Mouse (Mus musculus) macrophage (primary cell): ENCODE data around the gene Sec23ip. TPM values are rescaled to one million over a fixed set of nuclear protein-coding genes. Genes with fewer than 3 reads are reported as not detected.

Experiments used
- H3K27ac ChIP-seq: fragments of 350-480 bp; formaldehyde crosslinking; 2 replicates; pipeline ENCODE4 v1.9.0; 2021
- H3K36me3 ChIP-seq: fragments of 350-480 bp; formaldehyde crosslinking; 2 replicates; pipeline ENCODE4 v1.9.0; 2021; ENCODE audit errors: inconsistent target
- H3K4me3 ChIP-seq: fragments of 350-480 bp; formaldehyde crosslinking; 2 replicates; pipeline ENCODE4 v1.9.0; 2021; ENCODE audit errors: inconsistent target
- H3K79me2 ChIP-seq: fragments of 350-480 bp; formaldehyde crosslinking; 2 replicates; pipeline ENCODE4 v1.9.0; 2021; ENCODE audit errors: inconsistent target
- WGBS: methylation state at CpG from one replicate; pipeline ENCODE4 v1.1.7; 2026; ENCODE audit warnings: inconsistent platforms; ENCODE audit not compliant: missing documents; 5-methylcytosine and 5-hydroxymethylcytosine counted together
- polyA plus RNA-seq: library from polyadenylated mRNA; stranded (reverse); fragments of 250-400 nt; gene quantifications from 3 replicates; pipeline ENCODE4 v1.2.4, GENCODE M21; 2018; ENCODE audit warnings: inconsistent platforms

The Sec23ip gene
- polyA plus RNA-seq, 1 experiment from 2014 or later, result 23.5 TPM

GRCm38 (mm10) chr7:128743898-128744297 lies 845 bp upstream of the Sec23ip start:
- Histone ChIP-seq H3K79me2 (peaks cover 48% of the 10 kb centered on the region), H3K36me3 (no peaks in the 10 kb centered on the region), H3K4me3 (peak overlapping the region; percentile 89), H3K27ac (peak overlapping the region; percentile 27)
- WGBS, result 33% methylated on average over 2 of the region's 2 CpGs

DNA sequence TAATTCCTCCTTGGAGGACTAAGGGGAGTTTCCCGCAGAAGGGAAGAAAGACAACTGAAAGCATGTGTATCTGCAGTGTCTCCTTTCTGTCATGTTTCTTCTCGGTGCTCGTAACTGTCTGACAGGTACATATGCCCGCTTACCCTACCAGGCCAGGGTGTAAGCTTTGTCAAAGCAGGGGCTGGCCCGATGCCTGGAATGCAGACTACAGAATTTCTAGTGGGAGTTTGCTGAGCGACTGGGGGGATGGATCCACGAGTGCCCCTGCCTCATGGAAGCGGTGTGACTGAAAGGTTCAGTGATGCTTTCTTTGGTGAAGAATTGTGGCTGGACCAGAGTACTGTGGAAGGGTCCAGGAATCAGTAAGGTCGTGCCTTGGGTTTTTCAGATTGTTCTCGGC lies 1.4 kb downstream of the Sec23ip start:
- no peak overlapping the region for H3K27ac ChIP-seq
- peaks cover 10% of the 10 kb centered on the region; the same call in 1 of the 2 replicates for H3K36me3 ChIP-seq
- H3K79me2 ChIP-seq, result peaks cover 64% of the 10 kb centered on the region
- 91% methylated on average over 10 of the region's 10 CpGs for WGBS
- no peak overlapping the region; the same call in 1 of the 2 replicates for H3K4me3 ChIP-seq

DNA sequence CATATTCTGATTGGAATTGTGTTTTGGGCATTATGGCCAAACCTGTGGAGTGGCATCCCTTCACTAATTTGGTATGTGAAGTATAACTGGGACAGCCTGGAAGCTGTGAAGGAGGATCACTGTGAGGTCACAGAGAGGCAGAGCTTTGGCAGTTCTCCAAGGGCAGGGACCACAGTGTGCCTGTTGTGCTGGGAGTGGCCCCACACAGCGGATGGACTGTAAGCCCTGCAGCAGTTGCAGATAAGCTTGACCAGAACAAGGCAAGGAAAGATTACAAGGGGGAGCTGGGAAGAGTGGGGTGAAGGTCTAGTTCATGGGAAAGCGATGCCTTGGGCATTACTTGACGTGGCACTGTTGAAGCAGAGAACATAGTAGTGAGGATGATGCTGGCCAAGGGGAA lies 4.0 kb downstream of the Sec23ip start:
- Histone ChIP-seq H3K79me2 (peaks cover 76% of the 10 kb centered on the region), H3K36me3 (peaks cover 29% of the 10 kb centered on the region), H3K27ac (no peak overlapping the region), H3K4me3 (no peak overlapping the region)
- 71% methylated on average over 3 of the region's 3 CpGs for WGBS

DNA sequence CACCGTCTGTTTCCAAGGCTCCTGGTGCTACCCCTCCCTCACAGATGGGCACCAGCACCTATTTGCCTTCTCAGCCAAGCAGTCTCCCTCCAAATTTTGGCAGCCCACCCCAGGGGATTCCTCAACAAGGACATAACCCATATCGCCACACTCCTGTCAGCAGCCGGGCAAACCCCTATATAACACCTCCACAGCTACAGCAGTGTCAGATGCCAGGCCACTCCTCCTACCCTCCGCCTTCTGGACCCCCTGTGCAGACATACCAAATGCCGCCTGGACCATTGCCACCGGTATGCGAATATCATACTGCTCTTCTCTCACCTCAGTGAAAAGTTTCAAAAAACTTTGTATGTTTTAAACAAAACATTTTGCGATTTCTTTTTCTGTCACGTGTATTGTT lies 5.6 kb downstream of the Sec23ip start:
- Histone ChIP-seq H3K4me3 (no peak overlapping the region), H3K79me2 (peaks cover 71% of the 10 kb centered on the region), H3K27ac (no peak overlapping the region), H3K36me3 (peaks cover 43% of the 10 kb centered on the region)
- WGBS, result 95% methylated on average over 9 of the region's 9 CpGs

GRCm38 (mm10) chr7:128752012-128752411 lies 7.3 kb downstream of the Sec23ip start:
- H3K36me3 ChIP-seq, result peaks cover 59% of the 10 kb centered on the region

GRCm38 (mm10) chr7:128755396-128755795 lies 10.7 kb downstream of the Sec23ip start:
- WGBS, result 89% methylated on average over 1 of the region's 1 CpGs
- H3K4me3 ChIP-seq, result no peak overlapping the region
- H3K79me2 ChIP-seq, result peaks cover 20% of the 10 kb centered on the region
- H3K27ac ChIP-seq, result no peak overlapping the region
- H3K36me3 ChIP-seq, result peaks cover 85% of the 10 kb centered on the region

More at GRCm38 (mm10) chr7:128752012-128752411, 7.3 kb downstream of the Sec23ip start:
- Histone ChIP-seq H3K79me2 (peaks cover 53% of the 10 kb centered on the region), H3K27ac (no peak overlapping the region), H3K4me3 (no peak overlapping the region)
- 80% methylated on average over 3 of the region's 4 CpGs for WGBS

- WGBS, result 93% methylated on average over 4 of the region's 4 CpGs
- H3K27ac ChIP-seq, result no peak overlapping the region
- no peak overlapping the region for H3K4me3 ChIP-seq
- peaks cover 97% of the 10 kb centered on the region for H3K36me3 ChIP-seq
- no peaks in the 10 kb centered on the region for H3K79me2 ChIP-seq
These were observed 14.2 kb downstream of the Sec23ip start for GRCm38 (mm10) chr7:128758948-128759347.

GRCm38 (mm10) chr7:128766696-128767095 lies 22.0 kb downstream of the Sec23ip start:
- Histone ChIP-seq H3K36me3 (peaks cover 85% of the 10 kb centered on the region), H3K27ac (no peak overlapping the region), H3K4me3 (no peak overlapping the region), H3K79me2 (no peaks in the 10 kb centered on the region)

- 96% methylated on average over 6 of the region's 6 CpGs for WGBS
- Histone ChIP-seq H3K4me3 (no peak overlapping the region), H3K79me2 (no peaks in the 10 kb centered on the region), H3K27ac (no peak overlapping the region), H3K36me3 (peaks cover 82% of the 10 kb centered on the region)
These were observed 32.5 kb downstream of the Sec23ip start for GRCm38 (mm10) chr7:128777201-128777600.

DNA sequence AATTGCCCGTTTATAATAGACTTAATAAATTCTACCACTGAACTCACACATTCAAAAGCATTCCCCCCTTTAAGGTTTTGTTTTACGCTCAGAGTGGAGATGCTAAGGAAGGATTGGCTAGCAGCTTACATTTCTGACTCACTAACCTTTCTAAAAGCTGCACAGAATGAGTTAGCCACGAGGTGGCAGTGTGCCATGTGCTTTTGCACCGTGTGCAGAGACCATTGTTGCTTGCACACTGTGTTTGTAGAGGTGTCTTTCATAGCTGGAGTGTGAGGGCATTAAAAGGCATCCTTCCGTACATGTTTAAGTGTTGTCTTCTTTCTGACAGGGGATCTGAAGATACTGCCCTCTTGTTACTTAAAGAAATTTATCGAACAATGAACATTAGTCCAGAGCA lies 34.6 kb downstream of the Sec23ip start:
- WGBS, result 58% methylated on average over 6 of the region's 6 CpGs

GRCm38 (mm10) chr7:128781846-128782245 lies 37.1 kb downstream of the Sec23ip start:
- no peak overlapping the region for H3K27ac ChIP-seq
- H3K36me3 ChIP-seq, result peaks cover 64% of the 10 kb centered on the region
- WGBS, result 94% methylated on average over 3 of the region's 3 CpGs

More for the DNA sequence above, 34.6 kb downstream of the Sec23ip start:
- Histone ChIP-seq H3K79me2 (no peaks in the 10 kb centered on the region), H3K4me3 (no peak overlapping the region), H3K27ac (no peak overlapping the region), H3K36me3 (peaks cover 74% of the 10 kb centered on the region)

GRCm38 (mm10) chr7:128790045-128790444 lies 45.3 kb downstream of the Sec23ip start:
- Histone ChIP-seq H3K27ac (no peak overlapping the region), H3K4me3 (no peak overlapping the region), H3K36me3 (peaks cover 5% of the 10 kb centered on the region; the same call in 1 of the 2 replicates), H3K79me2 (no peaks in the 10 kb centered on the region)
- WGBS, result 89% methylated on average over 4 of the region's 4 CpGs

More at GRCm38 (mm10) chr7:128781846-128782245, 37.1 kb downstream of the Sec23ip start:
- Histone ChIP-seq H3K79me2 (no peaks in the 10 kb centered on the region), H3K4me3 (no peak overlapping the region)

DNA sequence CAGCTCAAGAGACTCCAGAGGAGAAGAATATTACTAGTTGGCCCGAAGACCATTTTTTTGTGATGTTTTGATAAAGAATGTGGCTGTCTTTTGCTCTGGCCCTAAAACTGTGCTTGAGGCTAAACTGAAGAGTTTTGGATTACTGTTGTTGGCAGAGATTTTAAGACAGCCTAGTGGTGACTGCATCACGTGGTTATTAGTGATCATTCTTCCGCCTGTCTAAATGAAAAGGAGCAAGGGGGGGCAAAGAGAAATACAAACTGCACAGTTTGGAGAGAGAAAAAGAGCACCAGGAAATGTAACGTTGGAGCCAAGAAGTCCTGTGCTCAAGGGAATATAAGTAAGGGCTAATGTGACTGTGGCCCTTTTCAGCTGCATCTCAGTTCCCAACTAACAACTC lies 48.7 kb downstream of the Sec23ip start:
- no peak overlapping the region for H3K27ac ChIP-seq
- H3K36me3 ChIP-seq, result no peaks in the 10 kb centered on the region
- H3K4me3 ChIP-seq, result no peak overlapping the region
- no peaks in the 10 kb centered on the region for H3K79me2 ChIP-seq
- 92% methylated on average over 4 of the region's 4 CpGs for WGBS

DNA sequence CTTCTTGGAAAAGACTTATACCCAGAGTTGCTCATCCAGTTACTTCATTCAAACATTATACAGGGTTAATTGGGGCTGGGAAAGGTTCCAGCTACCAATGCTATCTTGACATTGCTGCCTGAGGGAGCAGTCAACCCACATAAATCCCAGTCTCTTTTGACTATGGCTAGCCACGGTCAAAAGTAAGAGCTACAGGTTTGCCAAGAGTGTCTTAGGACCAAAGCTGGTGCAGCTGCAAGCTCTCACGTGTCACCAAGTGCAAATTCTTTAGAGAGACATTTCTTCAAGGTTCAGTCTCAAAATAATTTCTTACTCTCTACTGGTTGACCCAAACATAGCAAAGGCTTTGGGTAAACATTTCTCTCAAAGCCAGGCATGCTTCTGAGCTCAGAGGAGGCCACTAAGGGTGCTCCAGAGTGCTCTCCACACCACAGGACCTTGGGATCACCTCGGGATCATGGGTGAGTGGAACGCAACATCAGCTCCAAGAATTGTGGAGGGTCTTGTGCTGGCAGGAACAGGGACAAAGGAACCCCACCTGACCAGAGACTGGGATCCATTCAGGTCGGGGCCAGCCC lies 80.3 kb downstream of the Sec23ip start:
- Histone ChIP-seq H3K79me2 (no peaks in the 10 kb centered on the region), H3K4me3 (no peak overlapping the region), H3K27ac (no peak overlapping the region), H3K36me3 (no peaks in the 10 kb centered on the region)
- 84% methylated on average over 5 of the region's 5 CpGs for WGBS

DNA sequence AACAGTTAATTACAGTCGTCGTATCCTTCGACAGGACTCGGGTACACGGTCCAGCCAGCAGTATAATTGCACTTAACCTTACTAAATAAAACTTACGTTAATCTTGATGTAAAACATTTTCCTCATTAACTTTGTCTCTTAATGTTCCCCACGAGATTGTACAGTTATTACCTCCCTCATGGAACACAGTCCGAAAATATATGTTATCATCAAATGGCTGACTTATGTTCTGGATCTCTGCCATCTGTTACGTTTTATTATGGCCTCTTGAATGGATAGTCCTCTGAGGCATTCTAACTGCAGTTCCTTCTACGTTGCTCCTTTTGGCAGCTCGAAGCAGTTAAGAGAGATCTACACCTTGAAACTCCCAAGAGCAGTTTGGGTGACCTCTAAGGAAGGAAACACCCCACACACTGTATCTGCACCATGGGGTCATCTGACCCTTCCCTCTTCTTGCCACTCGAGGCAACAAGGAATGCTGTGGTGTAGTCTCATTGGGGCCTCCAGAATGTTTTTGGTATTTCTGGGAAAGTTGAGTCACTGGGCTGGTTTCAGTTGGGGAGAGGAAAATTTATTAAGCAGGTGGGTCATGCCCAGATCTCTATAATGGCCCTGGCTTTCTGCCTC lies 87.8 kb downstream of the Sec23ip start:
- H3K79me2 ChIP-seq, result no peaks in the 10 kb centered on the region
- no peaks in the 10 kb centered on the region for H3K36me3 ChIP-seq
- 87% methylated on average over 12 of the region's 12 CpGs for WGBS
- no peak overlapping the region for H3K4me3 ChIP-seq
- H3K27ac ChIP-seq, result no peak overlapping the region
